Mouse (Mus musculus) CH12.LX (cell line): ENCODE measurements around the gene Il11.

Experiments used
- CHD2 ChIP-seq: IDR thresholded peaks from 2 replicates; pipeline ENCODE4 v1.6.1; 2011; ENCODE audit warnings: low read length, improper control_type of control experiment
- CTCF ChIP-seq, 2 experiments: IDR thresholded peaks in 1 of 2; conservative IDR thresholded peaks in 1 of 2; 2 replicates each; pipeline ENCODE4 v1.5.1; 2011 to 2012; ENCODE audit warnings: low read depth in 2 of 2, low read length in 2 of 2, improper control_type of control experiment in 1 of 2, inconsistent platforms in 1 of 2, mild to moderate bottlenecking in 1 of 2, moderate library complexity in 1 of 2
- EP300 ChIP-seq: IDR thresholded peaks from 2 replicates; pipeline ENCODE4 v1.6.1; 2011; ENCODE audit warnings: low read length, improper control_type of control experiment
- HCFC1 ChIP-seq: IDR thresholded peaks from 2 replicates; pipeline ENCODE4 v1.6.1; 2012; ENCODE audit warnings: low read depth, mild to moderate bottlenecking, inconsistent platforms, low read length, improper control_type of control experiment
- JUND ChIP-seq: conservative IDR thresholded peaks from 2 replicates; pipeline ENCODE4 v1.6.1; 2011; ENCODE audit warnings: low read depth, low read length, improper control_type of control experiment
- MAX ChIP-seq: IDR thresholded peaks from 2 replicates; pipeline ENCODE4 v1.6.1; 2011; ENCODE audit warnings: low read length, improper control_type of control experiment
- NRF1 ChIP-seq: IDR thresholded peaks from 2 replicates; pipeline ENCODE4 v1.6.1; 2014; ENCODE audit warnings: low read depth, mild to moderate bottlenecking, inconsistent platforms, low read length, improper control_type of control experiment, moderate library complexity
- POLR2A ChIP-seq: IDR thresholded peaks from 2 replicates; pipeline ENCODE4 v1.6.1; 2011; ENCODE audit warnings: low read depth, mild to moderate bottlenecking, improper control_type of control experiment, low read length
- TCF12 ChIP-seq: IDR thresholded peaks from 2 replicates; pipeline ENCODE4 v1.6.1; 2014; ENCODE audit warnings: low read depth, mild to moderate bottlenecking, inconsistent platforms, low read length, improper control_type of control experiment
- USF1 ChIP-seq: IDR thresholded peaks from 2 replicates; pipeline ENCODE4 v1.6.1; 2014; ENCODE audit warnings: low read depth, mild to moderate bottlenecking, inconsistent platforms, low read length, improper control_type of control experiment
- ZNF384 ChIP-seq: IDR thresholded peaks from 2 replicates; pipeline ENCODE4 v1.6.1; 2012; ENCODE audit warnings: low read depth, low read length, improper control_type of control experiment, inconsistent platforms

DNA sequence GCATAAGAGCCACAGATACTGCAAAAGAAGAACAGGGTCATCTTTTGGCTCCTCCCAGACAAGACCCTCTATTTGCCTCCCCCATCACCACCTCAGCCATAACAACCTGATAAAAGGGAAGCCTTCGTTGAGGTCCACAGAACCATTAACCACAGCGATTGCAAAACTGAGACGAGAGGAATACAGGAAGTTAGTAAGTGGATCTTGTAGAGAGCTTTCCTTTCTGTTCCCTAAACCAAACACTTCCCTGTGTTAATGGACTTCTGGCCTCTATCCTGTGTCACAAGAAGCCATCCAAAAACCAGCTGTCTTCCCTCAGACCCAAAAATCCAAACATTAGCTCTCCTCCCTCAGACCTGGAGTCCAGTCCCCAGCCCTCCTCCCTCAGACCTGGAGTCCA lies 58.3 kb downstream of the Il11 start:
- no peak for TF ChIP-seq USF1
- TF ChIP-seq POLR2A = no peak
- no peak for TF ChIP-seq JUND
- TF ChIP-seq CTCF (conservative IDR thresholded peaks at IDR 0.05 in 1 of 2, IDR thresholded peaks at IDR 0.05 in 1 of 2; ENCODE audit: low read depth in 2 of 2, low read length in 2 of 2) = no peak
- TF ChIP-seq EP300 = no peak
- TF ChIP-seq TCF12 = no peak
- no peak for TF ChIP-seq NRF1
- no peak for TF ChIP-seq MAX
- TF ChIP-seq CHD2 = no peak
- TF ChIP-seq ZNF384 = no peak
- no peak for TF ChIP-seq HCFC1
